Mouse (Mus musculus): ENCODE measurements at regions not wholly inside any gene's neighbourhood (a gene's known extent, or its start where the extent isn't known, plus 50 kb on each side); places are given as distances from the start of the nearest gene placed in this dataset.

DNA sequence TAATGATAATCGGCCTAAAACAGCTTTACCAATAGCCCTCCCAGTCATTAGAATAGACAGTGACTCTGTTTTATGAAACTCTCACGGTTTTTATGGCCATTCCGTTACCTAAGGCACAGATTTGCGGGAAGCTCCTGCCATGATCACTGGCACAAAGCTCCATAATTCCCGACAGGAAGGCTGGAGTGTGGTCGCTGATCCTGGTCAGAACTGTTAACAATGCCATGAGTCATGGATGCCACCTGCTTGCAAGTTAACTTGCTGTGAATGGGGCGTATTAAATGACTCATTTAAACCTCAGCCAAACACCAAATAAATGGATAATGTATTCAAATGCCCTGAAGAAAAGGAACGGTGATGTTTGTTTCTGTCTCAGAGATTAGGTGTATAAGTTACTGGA lies 559.9 kb upstream of the Map3k7 start:
- DNase-seq = peak; percentile 14 to 29

DNA sequence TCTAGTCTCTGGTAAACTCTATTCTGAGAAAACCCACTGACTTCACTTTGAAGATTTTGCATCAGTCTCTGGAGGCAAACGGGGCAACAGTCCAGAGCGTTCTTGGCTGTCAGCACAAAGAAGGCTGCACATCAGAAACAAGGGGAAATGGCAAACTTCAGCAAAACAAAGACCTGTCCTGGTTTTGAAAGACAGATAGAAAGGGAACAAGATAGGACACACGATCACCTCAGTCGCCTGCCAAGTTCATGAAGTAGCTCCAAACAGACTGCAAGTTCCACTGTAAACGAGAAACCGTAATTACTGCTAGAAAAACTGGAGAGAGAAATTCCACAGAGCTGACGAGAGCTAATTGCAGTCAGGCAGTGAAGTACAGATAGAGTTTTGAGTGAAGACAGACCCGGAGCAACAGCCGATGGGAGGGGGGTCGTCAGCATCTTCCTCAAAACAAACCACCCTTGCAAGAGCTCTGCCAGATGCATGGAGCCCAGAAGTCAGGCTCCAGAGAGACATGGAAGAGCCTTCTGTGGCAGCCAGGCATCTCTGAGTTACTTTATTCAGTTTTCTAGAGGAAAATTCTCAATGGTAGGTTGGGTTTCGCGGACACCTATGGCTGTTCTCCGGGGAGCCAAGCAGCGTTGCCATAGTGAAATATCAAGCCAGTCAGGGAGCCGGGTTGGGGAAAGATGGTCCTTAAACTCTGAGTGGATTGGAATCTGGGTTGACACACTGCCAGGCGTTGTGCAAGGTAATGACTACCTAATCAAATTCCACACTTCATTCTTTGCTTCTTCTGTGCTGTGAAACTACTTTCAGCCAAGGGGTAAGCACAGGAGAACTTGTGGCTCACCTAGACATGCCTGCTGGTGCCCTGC lies 558.8 kb upstream of the Map3k7 start:
- DNase-seq = peak; percentile 58 to 67

- no peak for DNase-seq
Measured at GRCm38 (mm10) chr4:31410157-31410556, 553.7 kb upstream of the Map3k7 start.

DNA sequence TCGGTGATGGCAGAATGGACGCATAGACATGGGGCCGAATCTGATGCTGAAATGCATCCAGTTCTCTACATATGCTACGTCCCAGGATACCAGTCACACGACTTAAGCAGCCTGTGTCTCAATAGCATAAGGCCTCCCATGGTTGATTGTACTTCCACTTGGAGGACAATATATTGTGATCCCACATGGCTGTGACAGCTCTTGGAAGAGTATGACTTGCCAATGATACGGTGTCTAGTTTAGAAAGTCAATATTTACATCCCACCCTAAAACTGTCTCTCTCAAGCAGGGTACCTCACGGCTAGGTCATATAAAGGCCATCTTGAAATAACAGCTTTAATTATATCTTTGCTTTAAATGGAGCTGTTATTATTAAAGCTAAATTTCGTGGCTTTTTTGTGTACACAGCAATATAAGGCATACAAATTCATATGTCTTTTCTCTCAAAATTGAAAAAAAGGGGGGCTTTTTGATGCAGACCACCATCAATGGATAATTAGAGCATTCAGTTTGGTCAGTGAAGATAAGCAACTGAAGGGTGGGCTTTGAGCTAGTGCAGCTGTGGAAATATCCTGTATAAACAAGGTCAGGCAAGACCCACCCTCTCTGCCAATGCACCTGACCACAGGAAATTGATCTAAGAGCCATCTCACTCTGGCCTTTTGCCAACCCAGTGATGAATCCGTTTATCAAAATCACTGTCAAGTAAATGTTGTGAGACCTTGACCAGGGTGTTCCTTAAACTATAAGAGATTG lies 551.9 kb upstream of the Map3k7 start:
- DNase-seq = no peak

- DNase-seq = no peak
Measured at GRCm38 (mm10) chr4:31417161-31417560, 546.7 kb upstream of the Map3k7 start.

DNA sequence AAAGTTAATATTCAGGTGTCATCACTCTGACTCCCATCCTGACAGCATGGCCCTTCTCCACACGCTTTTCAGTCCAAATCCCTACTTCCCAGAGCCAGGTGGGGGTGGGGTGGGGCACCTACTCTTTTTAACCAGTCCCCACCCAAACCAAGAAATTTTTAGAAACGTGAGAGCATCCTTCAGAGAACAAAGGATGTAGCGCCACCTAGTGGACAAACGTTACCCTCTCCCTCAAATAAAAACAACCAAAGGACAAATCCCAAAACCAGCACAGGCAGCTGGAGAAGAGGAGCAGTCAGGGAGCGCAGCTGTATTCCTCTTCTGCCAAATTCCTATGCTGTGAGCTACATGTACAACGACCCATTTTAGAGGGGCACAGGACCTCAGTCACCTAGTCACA lies 544.7 kb upstream of the Map3k7 start:
- peak; percentile 86 to 92 for DNase-seq

- no peak for DNase-seq
Measured at GRCm38 (mm10) chr4:31420167-31420566, 543.7 kb upstream of the Map3k7 start.

DNA sequence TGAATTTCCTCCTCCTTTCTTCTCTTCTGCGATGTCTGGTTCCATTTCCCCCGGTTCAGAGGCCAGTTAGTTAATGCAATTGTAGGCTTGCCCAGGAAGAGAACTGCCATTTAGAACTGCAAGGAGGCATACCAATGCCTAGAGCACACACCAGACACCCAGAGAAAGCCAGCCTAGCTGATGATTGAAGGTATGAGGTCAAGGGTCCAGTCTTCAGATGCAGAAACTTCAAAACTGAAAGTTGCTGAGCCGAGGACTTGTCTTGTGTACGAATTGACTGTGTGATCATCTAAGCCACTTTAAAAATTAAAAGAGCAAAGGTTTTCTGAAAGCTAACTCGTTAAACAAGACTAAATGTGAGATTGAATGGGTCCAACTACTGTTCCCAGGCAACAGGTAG lies 542.5 kb upstream of the Map3k7 start:
- DNase-seq = no peak

GRCm38 (mm10) chr4:31425135-31425534 lies 538.8 kb upstream of the Map3k7 start:
- no peak for DNase-seq

- DNase-seq = no peak
Measured at GRCm38 (mm10) chr4:31425716-31426115, 538.2 kb upstream of the Map3k7 start.

DNA sequence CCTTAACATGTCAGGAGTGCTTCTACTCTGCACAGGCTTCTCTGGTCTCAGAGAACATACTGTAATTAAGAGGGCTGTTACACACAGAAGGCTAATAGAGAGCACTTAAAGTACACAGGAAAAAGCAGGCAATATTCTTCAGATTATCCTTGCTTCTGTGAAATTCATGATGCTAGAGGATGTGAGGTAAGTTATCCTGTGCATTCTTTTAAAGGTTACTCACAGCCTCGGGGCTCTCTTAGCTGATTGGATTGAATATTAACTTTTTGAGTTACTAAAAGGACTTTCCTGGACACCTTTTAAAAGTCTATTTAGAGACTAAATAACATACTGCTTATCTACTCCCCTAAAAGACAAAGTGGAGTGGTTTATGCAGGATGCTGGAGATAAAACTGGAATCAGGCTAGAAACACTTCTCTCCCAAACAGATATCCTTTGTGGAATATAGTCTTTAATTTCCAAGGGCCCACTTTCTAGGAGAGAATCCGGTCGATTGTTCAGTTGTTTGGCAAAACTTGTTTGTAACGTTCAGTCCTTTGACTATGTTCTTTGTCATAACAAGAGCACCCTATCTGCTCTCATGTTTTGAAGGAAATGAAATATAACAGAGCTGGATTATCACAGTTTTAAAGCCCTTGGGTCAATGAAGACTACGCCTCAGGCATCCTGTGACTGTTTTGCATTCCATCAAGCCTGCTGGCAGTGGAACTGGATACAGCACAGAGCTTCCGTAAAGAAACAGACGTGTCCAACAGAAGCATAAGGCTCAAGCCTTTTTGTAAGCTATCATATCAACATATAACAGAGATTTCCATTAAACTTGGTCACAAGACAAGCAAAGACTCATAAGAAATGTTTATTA lies 537.5 kb upstream of the Map3k7 start:
- no peak for DNase-seq

DNA sequence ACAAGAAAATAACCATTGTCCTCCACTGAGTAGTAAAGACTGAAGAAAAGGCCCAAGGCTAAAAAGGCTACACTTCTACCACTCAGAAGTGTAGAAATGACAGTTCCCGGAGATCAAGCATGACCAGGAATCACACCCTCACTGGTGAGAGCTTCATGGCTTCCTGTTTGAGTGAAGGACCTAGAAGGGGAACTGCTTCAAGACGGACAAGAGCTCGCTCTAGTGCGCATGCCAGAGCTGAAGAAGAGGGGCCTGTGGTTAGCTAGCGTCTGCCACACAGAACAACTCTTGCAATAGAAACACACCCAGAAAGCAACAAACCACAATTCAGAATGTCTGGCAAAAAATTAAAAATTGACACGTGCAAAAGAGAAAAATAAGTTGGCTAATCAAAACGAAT lies 530.0 kb upstream of the Map3k7 start:
- no peak for DNase-seq

DNA sequence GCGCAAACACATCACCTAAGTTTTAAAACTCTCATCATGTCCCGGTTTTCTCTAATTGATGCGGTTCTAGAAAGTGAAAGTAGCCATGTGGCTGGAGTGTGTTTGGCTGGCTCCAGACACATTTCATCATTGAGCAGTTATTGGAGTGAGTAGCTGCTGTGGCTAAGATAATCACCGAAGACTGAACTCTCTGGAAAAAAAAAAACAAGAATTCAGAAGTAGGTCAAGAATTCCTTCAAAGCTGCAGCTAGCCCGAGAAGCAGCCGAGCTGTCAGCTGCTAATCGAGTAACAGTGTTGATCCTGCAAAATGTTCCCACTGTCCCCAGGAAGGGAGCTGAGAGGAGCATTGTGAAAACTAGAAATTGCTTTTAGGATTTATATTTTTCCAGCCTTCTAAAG lies 509.0 kb upstream of the Map3k7 start:
- DNase-seq = no peak

DNA sequence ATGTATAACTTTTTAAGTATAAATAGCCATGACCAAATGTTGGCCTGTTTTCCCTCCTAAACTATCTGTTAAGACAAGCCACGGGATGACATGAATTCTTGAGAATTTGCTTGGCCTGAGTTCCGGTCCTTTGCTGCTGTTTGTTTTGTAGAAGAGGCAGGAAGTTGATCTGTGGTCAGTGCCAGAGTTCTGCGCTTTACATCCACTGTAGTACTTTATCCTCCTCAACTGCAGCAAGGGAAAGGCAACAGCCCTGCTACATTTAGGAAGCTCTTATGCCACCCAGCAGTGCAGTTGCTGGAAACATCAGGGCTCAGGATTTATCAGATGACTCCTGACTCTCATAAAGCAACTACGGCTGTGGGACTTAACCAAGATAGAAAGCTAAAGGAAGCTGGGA lies 508.4 kb upstream of the Map3k7 start:
- DNase-seq = no peak

- peak; percentile 77 to 78 for DNase-seq
Measured at GRCm38 (mm10) chr4:31462456-31462855, 501.4 kb upstream of the Map3k7 start.

- no peak for DNase-seq
Measured at GRCm38 (mm10) chr4:31463130-31463698, 500.7 kb upstream of the Map3k7 start.

GRCm38 (mm10) chr4:31468306-31468705 lies 495.6 kb upstream of the Map3k7 start:
- DNase-seq = peak; percentile 38 to 52

DNA sequence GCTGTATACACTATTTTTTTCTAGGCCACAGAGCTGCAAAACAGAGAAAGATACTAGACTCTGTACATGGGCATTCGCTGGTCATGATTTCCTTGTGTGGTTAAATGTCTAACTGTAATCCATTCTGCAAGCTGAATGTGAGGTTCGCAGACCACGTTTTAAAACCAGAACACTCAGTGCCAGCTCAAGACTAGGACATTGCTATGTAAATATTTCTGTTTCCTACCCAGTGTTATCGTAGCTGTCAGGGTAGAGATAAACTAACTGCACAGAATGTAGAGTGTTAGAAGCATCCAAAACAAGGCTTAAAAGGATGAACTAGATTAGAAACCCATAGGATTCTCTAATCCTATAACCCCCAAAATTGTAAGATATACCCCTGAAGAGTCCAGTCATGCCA lies 494.1 kb upstream of the Map3k7 start:
- DNase-seq = no peak

DNA sequence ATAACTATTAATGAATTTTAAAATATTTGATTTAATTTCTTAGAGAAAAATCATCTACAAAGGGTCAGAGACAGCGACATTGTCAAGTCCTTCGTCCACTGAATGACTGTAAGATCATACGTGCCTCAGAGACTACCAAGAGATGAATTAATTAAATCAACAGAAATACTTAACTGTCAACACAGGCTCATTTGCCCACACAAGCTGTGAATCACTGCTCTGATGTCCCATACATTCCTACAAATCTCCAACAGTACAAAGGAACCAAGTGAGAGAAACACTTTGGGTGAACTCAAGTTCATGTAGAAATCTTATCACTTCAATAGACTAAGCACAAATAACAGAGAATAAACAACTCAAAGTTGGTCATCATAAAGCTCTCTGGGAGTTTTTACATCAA lies 471.4 kb upstream of the Map3k7 start:
- no peak for DNase-seq

- DNase-seq = no peak
Measured at GRCm38 (mm10) chr4:31493087-31493511, 470.8 kb upstream of the Map3k7 start.

- no peak for DNase-seq
Measured at GRCm38 (mm10) chr4:31499888-31500287, 464.0 kb upstream of the Map3k7 start.

- DNase-seq = peak; percentile 31 to 39
Measured at GRCm38 (mm10) chr4:31500432-31500831, 463.5 kb upstream of the Map3k7 start.
